Mouse (Mus musculus): Measurements from ENCODE around the gene Gm4131. TPM values are rescaled to one million over a fixed set of nuclear protein-coding genes. Genes with fewer than 3 reads are reported as not detected.
A peak's percentile ranks its signal among the peaks of the same experiment; 100 is the strongest.

Gm4131 gene
- polyA plus RNA-seq, 1 experiment from 2014 or later: not detected

- no peak for DNase-seq (ENCODE audit: low spot score)
- H3K36me3 ChIP-seq: no peaks in the 10 kb centered on the region
- no peak overlapping the region for H3K27ac ChIP-seq
- 38% methylated on average over 6 of the region's 6 CpGs for WGBS
- H3K9me3 ChIP-seq: no peaks in the 10 kb centered on the region
- H3K4me1 ChIP-seq: no peaks in the 10 kb centered on the region
- H3K4me3 ChIP-seq: no peak overlapping the region
- H3K27me3 ChIP-seq (ENCODE audit: insufficient read depth, poor library complexity, severe bottlenecking): 0 out of 2 replicates have a peak, but pooled peaks cover 15% of the 10 kb centered on the region
Observed at GRCm38 (mm10) chr14:62479395-62479794, 87.3 kb downstream of the Gm4131 start.

GRCm38 (mm10) chr14:62474481-62474880, 92.2 kb downstream of the Gm4131 start:
- no peak for DNase-seq (ENCODE audit: low spot score)
- no peak overlapping the region for H3K27ac ChIP-seq
- WGBS: 64% methylated on average over 1 of the region's 1 CpGs
- no peaks in the 10 kb centered on the region for H3K36me3 ChIP-seq
- no peaks in the 10 kb centered on the region for H3K4me1 ChIP-seq
- H3K9me3 ChIP-seq: no peaks in the 10 kb centered on the region
- H3K4me3 ChIP-seq: no peak overlapping the region
- no peaks in the 10 kb centered on the region for H3K27me3 ChIP-seq (ENCODE audit: insufficient read depth, poor library complexity, severe bottlenecking)

- Histone ChIP-seq H3K36me3 (no peaks in the 10 kb centered on the region), H3K4me3 (no peak overlapping the region)
Observed at GRCm38 (mm10) chr14:62472061-62472460, 94.7 kb downstream of the Gm4131 start.

GRCm38 (mm10) chr14:62468753-62469125, 98.0 kb downstream of the Gm4131 start:
- Histone ChIP-seq H3K27me3 (ENCODE audit: insufficient read depth, poor library complexity, severe bottlenecking) (peaks cover 13% of the 10 kb centered on the region; the same call in 1 of the 2 replicates), H3K27ac (no peak overlapping the region), H3K36me3 (no peaks in the 10 kb centered on the region), H3K9me3 (no peaks in the 10 kb centered on the region), H3K4me3 (no peak overlapping the region), H3K4me1 (peaks cover 9% of the 10 kb centered on the region)
- DNase-seq (ENCODE audit: low spot score): no peak
- WGBS: 85% methylated on average over 5 of the region's 5 CpGs

More at GRCm38 (mm10) chr14:62472061-62472460, 94.7 kb downstream of the Gm4131 start:
- WGBS: 65% methylated on average over 2 of the region's 2 CpGs
- Histone ChIP-seq H3K27ac (no peak overlapping the region), H3K27me3 (ENCODE audit: insufficient read depth, poor library complexity, severe bottlenecking) (no peaks in the 10 kb centered on the region), H3K9me3 (no peaks in the 10 kb centered on the region), H3K4me1 (no peaks in the 10 kb centered on the region)
- no peak for DNase-seq (ENCODE audit: low spot score)

- WGBS: 76% methylated on average over 6 of the region's 6 CpGs
- Histone ChIP-seq H3K36me3 (no peaks in the 10 kb centered on the region), H3K27ac (no peak overlapping the region), H3K4me1 (peaks cover 9% of the 10 kb centered on the region), H3K4me3 (no peak overlapping the region), H3K27me3 (ENCODE audit: insufficient read depth, poor library complexity, severe bottlenecking) (peaks cover 17% of the 10 kb centered on the region), H3K9me3 (no peaks in the 10 kb centered on the region)
- DNase-seq (ENCODE audit: low spot score): no peak
Observed at GRCm38 (mm10) chr14:62468119-62468752, 98.5 kb downstream of the Gm4131 start.

- DNase-seq (ENCODE audit: low spot score): no peak
- Histone ChIP-seq H3K4me1 (peaks cover 9% of the 10 kb centered on the region), H3K36me3 (no peaks in the 10 kb centered on the region), H3K9me3 (no peaks in the 10 kb centered on the region), H3K4me3 (peak overlapping the region; percentile 20; the same call in 1 of the 2 replicates), H3K27me3 (ENCODE audit: insufficient read depth, poor library complexity, severe bottlenecking) (peaks cover 18% of the 10 kb centered on the region), H3K27ac (no peak overlapping the region)
- WGBS: 26% methylated on average over 9 of the region's 9 CpGs
Observed at GRCm38 (mm10) chr14:62464966-62465365, 101.8 kb downstream of the Gm4131 start.

- DNase-seq (ENCODE audit: low spot score): no peak
- H3K9me3 ChIP-seq: no peaks in the 10 kb centered on the region
- H3K27ac ChIP-seq: no peak overlapping the region
- H3K27me3 ChIP-seq (ENCODE audit: insufficient read depth, poor library complexity, severe bottlenecking): peaks cover 18% of the 10 kb centered on the region
- WGBS: 55% methylated on average over 11 of the region's 11 CpGs
- no peak overlapping the region for H3K4me3 ChIP-seq
- peaks cover 14% of the 10 kb centered on the region for H3K4me1 ChIP-seq
- no peaks in the 10 kb centered on the region for H3K36me3 ChIP-seq
Observed at GRCm38 (mm10) chr14:62459541-62459940, 107.2 kb downstream of the Gm4131 start.

GRCm38 (mm10) chr14:62457420-62458181, 109.1 kb downstream of the Gm4131 start:
- Histone ChIP-seq H3K4me3 (no peak overlapping the region), H3K27me3 (ENCODE audit: insufficient read depth, poor library complexity, severe bottlenecking) (peaks cover 5% of the 10 kb centered on the region; the same call in 1 of the 2 replicates), H3K36me3 (no peaks in the 10 kb centered on the region), H3K4me1 (peaks cover 15% of the 10 kb centered on the region; the same call in 1 of the 2 replicates), H3K9me3 (no peaks in the 10 kb centered on the region), H3K27ac (no peak overlapping the region)
- DNase-seq (ENCODE audit: low spot score): peak; percentile 90
- WGBS: 17% methylated on average over 22 of the region's 22 CpGs

GRCm38 (mm10) chr14:62456239-62456747, 110.4 kb downstream of the Gm4131 start, which contains the start of gene Gucy1b2:
TSS of gene Gucy1b2 (minus strand) at chr14:62456289.
- peaks cover 5% of the 10 kb centered on the region; the same call in 1 of the 2 replicates for H3K27me3 ChIP-seq (ENCODE audit: insufficient read depth, poor library complexity, severe bottlenecking)
- H3K4me3 ChIP-seq: no peak within 1 kb of the TSS
- no peak for DNase-seq (ENCODE audit: low spot score)
- H3K27ac ChIP-seq: no peak within 1 kb of the TSS
- no peaks in the 10 kb centered on the region for H3K36me3 ChIP-seq
- WGBS: 50% methylated on average over 9 of the region's 9 CpGs
- H3K4me1 ChIP-seq: peaks cover 15% of the 10 kb centered on the region; the same call in 1 of the 2 replicates
- no peaks in the 10 kb centered on the region for H3K9me3 ChIP-seq

GRCm38 (mm10) chr14:62455570-62455879, 111.2 kb downstream of the Gm4131 start:
- Histone ChIP-seq H3K27ac (no peak overlapping the region), H3K27me3 (ENCODE audit: insufficient read depth, poor library complexity, severe bottlenecking) (peaks cover 5% of the 10 kb centered on the region; the same call in 1 of the 2 replicates), H3K4me1 (peaks cover 15% of the 10 kb centered on the region; the same call in 1 of the 2 replicates), H3K9me3 (no peaks in the 10 kb centered on the region), H3K36me3 (no peaks in the 10 kb centered on the region), H3K4me3 (no peak overlapping the region)
- no peak for DNase-seq (ENCODE audit: low spot score)
- WGBS: 67% methylated on average over 5 of the region's 5 CpGs

GRCm38 (mm10) chr14:62454760-62455569, 111.8 kb downstream of the Gm4131 start:
- Histone ChIP-seq H3K27me3 (ENCODE audit: insufficient read depth, poor library complexity, severe bottlenecking) (peaks cover 5% of the 10 kb centered on the region; the same call in 1 of the 2 replicates), H3K36me3 (no peaks in the 10 kb centered on the region), H3K4me1 (peaks cover 15% of the 10 kb centered on the region; the same call in 1 of the 2 replicates), H3K27ac (no peak overlapping the region), H3K4me3 (no peak overlapping the region), H3K9me3 (no peaks in the 10 kb centered on the region)
- WGBS: 63% methylated on average over 9 of the region's 9 CpGs
- no peak for DNase-seq (ENCODE audit: low spot score)

- H3K27me3 ChIP-seq (ENCODE audit: insufficient read depth, poor library complexity, severe bottlenecking): 0 out of 2 replicates have a peak, but pooled peaks cover 5% of the 10 kb centered on the region
- H3K27ac ChIP-seq: no peak overlapping the region
- H3K9me3 ChIP-seq: no peaks in the 10 kb centered on the region
- H3K36me3 ChIP-seq: no peaks in the 10 kb centered on the region
- H3K4me1 ChIP-seq: peaks cover 15% of the 10 kb centered on the region; the same call in 1 of the 2 replicates
- 67% methylated on average over 3 of the region's 3 CpGs for WGBS
- H3K4me3 ChIP-seq: no peak overlapping the region
- DNase-seq (ENCODE audit: low spot score): no peak
Observed at GRCm38 (mm10) chr14:62454136-62454535, 112.6 kb downstream of the Gm4131 start.

Measured in heart, embryonic 10.5 days (tissue).